Mouse (Mus musculus): ENCODE measurements around the gene Mrps14. TPM values are rescaled to one million over a fixed set of nuclear protein-coding genes. Genes with fewer than 3 reads are reported as not detected.

Gene Mrps14
- polyA plus RNA-seq, 1 experiment from 2014 or later: 224 TPM

DNA sequence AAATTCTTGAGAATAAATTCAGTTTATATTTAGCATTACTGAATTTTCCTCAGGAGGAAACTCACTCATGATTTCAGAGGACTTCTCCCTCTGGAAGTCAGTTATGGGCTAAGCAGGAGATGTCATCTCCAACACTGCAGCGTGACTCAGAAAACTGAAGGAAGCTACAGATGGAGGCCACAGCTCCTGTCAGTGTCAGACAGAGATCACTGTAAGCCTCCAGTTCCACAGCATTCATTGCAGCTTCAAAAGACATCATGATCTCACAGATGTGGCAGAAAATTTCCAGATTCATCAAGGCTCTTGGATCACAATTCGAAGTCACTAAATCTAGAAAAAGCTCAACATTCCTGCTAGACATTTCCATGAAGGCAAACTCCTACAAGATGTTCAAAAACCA, 43.0 kb downstream of the Mrps14 start:
- Histone ChIP-seq H3K27me3 (replicated peaks; ENCODE audit: control insufficient read depth, insufficient read depth, low read length) (no peaks in the 10 kb centered on the region), H3K4me3 (ENCODE audit: low read depth, low read length) (no peak overlapping the region), H3K36me3 (ENCODE audit: control insufficient read depth, insufficient read depth, low read length) (0 out of 2 replicates have a peak, but pooled peaks cover 2% of the 10 kb centered on the region), H3K27ac (ENCODE audit: low read depth, low read length) (no peak overlapping the region), H3K9ac (ENCODE audit: low read length) (no peak overlapping the region), H3K9me3 (replicated peaks; ENCODE audit: control insufficient read depth, low read length) (no peaks in the 10 kb centered on the region), H3K4me2 (ENCODE audit: low read length) (no peak overlapping the region), H3K4me1 (ENCODE audit: control insufficient read depth, insufficient read depth, low read length) (no peaks in the 10 kb centered on the region)
- ATAC-seq (no peak), DNase-seq (ENCODE audit: low spot score) (no peak)
- 95% methylated on average over 2 of the region's 2 CpGs for WGBS

DNA sequence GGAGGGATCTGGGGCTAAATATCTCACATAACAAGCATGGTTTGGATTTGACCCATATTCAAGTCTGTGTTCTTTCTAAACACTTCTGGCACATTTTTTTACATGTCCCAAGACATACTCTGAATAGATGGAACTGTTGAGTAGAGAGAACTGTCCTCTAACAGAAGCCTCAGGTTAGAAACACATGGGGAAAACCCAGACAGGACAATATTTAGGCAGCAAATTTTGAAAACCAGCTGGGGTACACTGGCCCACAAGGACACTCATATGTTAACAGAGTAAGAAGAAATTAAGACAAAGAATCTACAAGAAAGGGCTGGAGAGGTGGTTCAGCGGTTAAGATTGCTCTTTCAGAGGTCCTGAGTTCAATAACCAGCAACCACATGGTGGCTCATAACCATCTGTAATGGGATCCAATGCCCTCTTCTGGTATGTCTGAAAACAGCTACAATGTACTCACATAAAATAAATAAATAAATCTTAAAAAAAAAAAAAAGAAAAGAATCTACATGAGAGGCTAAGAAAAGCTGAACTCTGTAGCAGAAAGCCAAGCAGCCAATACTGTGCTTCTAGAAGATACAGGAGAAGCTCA, 43.9 kb downstream of the Mrps14 start:
- no peak overlapping the region for H3K4me2 ChIP-seq (ENCODE audit: low read length)
- H3K4me3 ChIP-seq (ENCODE audit: low read depth, low read length): no peak overlapping the region
- no peaks in the 10 kb centered on the region for H3K4me1 ChIP-seq (ENCODE audit: control insufficient read depth, insufficient read depth, low read length)
- H3K9me3 ChIP-seq (replicated peaks; ENCODE audit: control insufficient read depth, low read length): no peaks in the 10 kb centered on the region
- 97% methylated on average over 1 of the region's 1 CpGs for WGBS
- H3K27me3 ChIP-seq (replicated peaks; ENCODE audit: control insufficient read depth, insufficient read depth, low read length): no peaks in the 10 kb centered on the region
- no peak overlapping the region for H3K27ac ChIP-seq (ENCODE audit: low read depth, low read length)
- H3K9ac ChIP-seq (ENCODE audit: low read length): no peak overlapping the region
- DNase-seq (ENCODE audit: low spot score): no peak
- ATAC-seq: no peak
- H3K36me3 ChIP-seq (ENCODE audit: control insufficient read depth, insufficient read depth, low read length): 0 out of 2 replicates have a peak, but pooled peaks cover 2% of the 10 kb centered on the region

DNA sequence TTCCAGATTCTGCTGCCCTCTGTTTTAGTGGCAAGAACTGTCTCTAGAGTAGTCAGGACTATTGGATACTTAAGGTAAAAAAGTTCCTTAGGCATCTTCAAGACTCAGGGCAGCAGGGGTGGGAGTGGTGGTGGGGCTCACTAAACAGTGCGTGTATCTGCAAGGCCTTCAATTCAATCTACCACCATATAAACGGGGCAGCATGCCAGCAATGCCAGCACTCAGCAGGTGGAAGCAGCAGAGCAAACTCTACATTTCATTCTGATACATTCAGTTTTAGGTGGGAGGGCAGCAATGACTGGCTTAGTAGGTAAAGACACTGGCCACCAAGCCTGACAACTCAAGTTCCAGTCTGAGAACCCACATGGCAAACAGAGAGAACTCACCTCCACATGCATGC, 45.1 kb downstream of the Mrps14 start:
- H3K4me1 ChIP-seq (ENCODE audit: control insufficient read depth, insufficient read depth, low read length): no peaks in the 10 kb centered on the region
- ATAC-seq (no peak), DNase-seq (ENCODE audit: low spot score) (no peak)
- 0 out of 2 replicates have a peak, but pooled peaks cover 2% of the 10 kb centered on the region for H3K36me3 ChIP-seq (ENCODE audit: control insufficient read depth, insufficient read depth, low read length)
- H3K4me2 ChIP-seq (ENCODE audit: low read length): no peak overlapping the region
- H3K27me3 ChIP-seq (replicated peaks; ENCODE audit: control insufficient read depth, insufficient read depth, low read length): no peaks in the 10 kb centered on the region
- no peak overlapping the region for H3K4me3 ChIP-seq (ENCODE audit: low read depth, low read length)
- H3K9ac ChIP-seq (ENCODE audit: low read length): no peak overlapping the region
- WGBS: 89% methylated on average over 2 of the region's 2 CpGs
- no peaks in the 10 kb centered on the region for H3K9me3 ChIP-seq (replicated peaks; ENCODE audit: control insufficient read depth, low read length)
- H3K27ac ChIP-seq (ENCODE audit: low read depth, low read length): no peak overlapping the region

DNA sequence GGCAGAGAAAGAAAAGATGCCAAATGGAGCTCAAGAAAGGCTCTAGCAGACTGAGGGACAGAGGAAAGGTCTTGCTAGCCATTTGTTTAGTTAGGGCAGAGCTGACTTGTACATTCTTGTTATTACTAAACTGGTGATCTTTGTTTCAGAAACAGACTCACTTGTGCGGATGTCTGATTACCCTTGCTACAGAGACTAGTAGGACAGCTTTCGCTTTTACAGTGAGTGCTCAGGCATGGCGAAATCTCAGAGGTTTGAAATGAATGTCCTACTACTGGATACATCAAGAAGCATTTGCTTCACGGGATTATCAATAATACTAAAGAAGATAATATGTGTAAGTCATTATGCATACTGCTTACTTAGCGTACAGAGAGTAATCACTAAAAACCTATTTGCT, 49.7 kb downstream of the Mrps14 start:
- Histone ChIP-seq H3K27ac (ENCODE audit: low read depth, low read length) (no peak overlapping the region), H3K36me3 (ENCODE audit: control insufficient read depth, insufficient read depth, low read length) (0 out of 2 replicates have a peak, but pooled peaks cover 2% of the 10 kb centered on the region), H3K4me2 (ENCODE audit: low read length) (no peak overlapping the region), H3K27me3 (replicated peaks; ENCODE audit: control insufficient read depth, insufficient read depth, low read length) (no peaks in the 10 kb centered on the region), H3K9me3 (replicated peaks; ENCODE audit: control insufficient read depth, low read length) (no peaks in the 10 kb centered on the region), H3K4me3 (ENCODE audit: low read depth, low read length) (no peak overlapping the region), H3K9ac (ENCODE audit: low read length) (no peak overlapping the region), H3K4me1 (ENCODE audit: control insufficient read depth, insufficient read depth, low read length) (no peaks in the 10 kb centered on the region)
- WGBS: 88% methylated on average over 5 of the region's 5 CpGs
- ATAC-seq (no peak), DNase-seq (ENCODE audit: low spot score) (no peak)

DNA sequence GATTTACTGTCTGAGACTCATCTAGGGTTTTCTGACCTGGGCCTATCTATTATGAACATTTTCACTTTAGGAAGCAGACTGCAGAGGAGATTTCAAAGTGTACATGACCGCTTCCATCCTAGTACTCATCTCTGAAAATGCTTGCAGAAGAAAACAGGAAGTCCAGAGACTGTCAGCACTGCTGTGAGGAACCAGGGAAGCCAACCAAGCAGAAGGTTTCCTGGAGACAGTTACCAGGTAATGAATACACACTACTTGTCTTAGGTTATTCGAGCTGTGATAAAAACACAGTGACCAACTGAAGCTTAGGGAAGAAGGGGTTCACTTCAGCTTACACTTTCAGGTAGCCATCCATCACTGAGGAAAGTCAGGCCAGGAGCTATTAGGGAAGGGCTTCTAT, 50.9 kb downstream of the Mrps14 start:
- 86% methylated on average over 2 of the region's 2 CpGs for WGBS
- Histone ChIP-seq H3K4me2 (ENCODE audit: low read length) (no peak overlapping the region), H3K27me3 (replicated peaks; ENCODE audit: control insufficient read depth, insufficient read depth, low read length) (no peaks in the 10 kb centered on the region), H3K36me3 (ENCODE audit: control insufficient read depth, insufficient read depth, low read length) (no peaks in the 10 kb centered on the region), H3K27ac (ENCODE audit: low read depth, low read length) (no peak overlapping the region), H3K4me3 (ENCODE audit: low read depth, low read length) (no peak overlapping the region), H3K9ac (ENCODE audit: low read length) (no peak overlapping the region), H3K4me1 (ENCODE audit: control insufficient read depth, insufficient read depth, low read length) (no peaks in the 10 kb centered on the region), H3K9me3 (replicated peaks; ENCODE audit: control insufficient read depth, low read length) (no peaks in the 10 kb centered on the region)
- ATAC-seq: no peak
- DNase-seq (ENCODE audit: low spot score): no peak

DNA sequence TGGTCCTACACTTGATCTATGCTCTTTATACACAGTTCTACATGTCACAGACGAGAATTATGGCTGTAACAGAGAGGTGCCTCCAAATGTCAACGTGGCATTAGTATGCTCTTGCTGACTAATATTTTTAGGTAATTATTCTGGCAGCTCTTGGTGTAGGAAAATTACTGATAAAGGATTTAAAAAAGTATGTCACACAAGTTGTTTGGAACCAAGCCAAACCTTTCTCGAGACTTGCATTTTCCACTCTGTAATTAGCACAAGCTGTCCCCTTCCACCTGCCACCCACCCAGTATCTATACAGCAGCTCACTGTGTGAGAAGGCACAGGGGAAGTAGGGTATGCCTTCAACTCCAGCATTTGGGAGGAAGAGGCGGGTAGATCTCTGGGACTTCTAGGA, 51.8 kb downstream of the Mrps14 start:
- WGBS: 60% methylated on average over 4 of the region's 4 CpGs
- Histone ChIP-seq H3K9me3 (replicated peaks; ENCODE audit: control insufficient read depth, low read length) (no peaks in the 10 kb centered on the region), H3K27me3 (replicated peaks; ENCODE audit: control insufficient read depth, insufficient read depth, low read length) (no peaks in the 10 kb centered on the region), H3K4me3 (ENCODE audit: low read depth, low read length) (no peak overlapping the region), H3K4me2 (ENCODE audit: low read length) (no peak overlapping the region), H3K4me1 (ENCODE audit: control insufficient read depth, insufficient read depth, low read length) (no peaks in the 10 kb centered on the region), H3K9ac (ENCODE audit: low read length) (no peak overlapping the region), H3K27ac (ENCODE audit: low read depth, low read length) (no peak overlapping the region), H3K36me3 (ENCODE audit: control insufficient read depth, insufficient read depth, low read length) (no peaks in the 10 kb centered on the region)
- ATAC-seq: peak; percentile 61; the same call in 1 of the 2 replicates
- DNase-seq (ENCODE audit: low spot score): peak; percentile 70

DNA sequence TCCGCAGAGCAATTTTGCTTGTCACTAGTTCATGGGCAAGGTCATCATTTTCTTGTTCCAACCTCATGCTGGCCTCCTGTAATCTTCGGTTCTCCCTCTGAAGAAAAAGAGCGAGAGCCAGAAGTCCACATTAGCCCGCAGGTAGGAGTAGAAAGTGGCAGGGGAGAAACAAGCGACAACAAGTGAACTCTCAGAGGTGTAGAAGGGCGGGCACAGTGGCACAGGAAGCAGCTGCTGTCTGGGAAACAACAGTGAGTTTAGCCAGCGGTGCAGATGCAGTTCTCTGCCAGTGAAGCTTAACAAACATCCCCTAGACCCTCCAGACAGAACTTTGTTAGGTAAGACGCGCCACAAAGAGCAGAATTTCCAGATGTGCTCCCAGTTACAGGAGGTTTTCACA, 52.5 kb downstream of the Mrps14 start:
- Histone ChIP-seq H3K36me3 (ENCODE audit: control insufficient read depth, insufficient read depth, low read length) (no peaks in the 10 kb centered on the region), H3K27ac (ENCODE audit: low read depth, low read length) (no peak overlapping the region), H3K4me1 (ENCODE audit: control insufficient read depth, insufficient read depth, low read length) (no peaks in the 10 kb centered on the region), H3K27me3 (replicated peaks; ENCODE audit: control insufficient read depth, insufficient read depth, low read length) (no peaks in the 10 kb centered on the region), H3K9me3 (replicated peaks; ENCODE audit: control insufficient read depth, low read length) (no peaks in the 10 kb centered on the region), H3K4me3 (ENCODE audit: low read depth, low read length) (no peak overlapping the region), H3K9ac (ENCODE audit: low read length) (no peak overlapping the region), H3K4me2 (ENCODE audit: low read length) (no peak overlapping the region)
- no peak for ATAC-seq
- DNase-seq (ENCODE audit: low spot score): no peak
- 84% methylated on average over 9 of the region's 9 CpGs for WGBS

DNA sequence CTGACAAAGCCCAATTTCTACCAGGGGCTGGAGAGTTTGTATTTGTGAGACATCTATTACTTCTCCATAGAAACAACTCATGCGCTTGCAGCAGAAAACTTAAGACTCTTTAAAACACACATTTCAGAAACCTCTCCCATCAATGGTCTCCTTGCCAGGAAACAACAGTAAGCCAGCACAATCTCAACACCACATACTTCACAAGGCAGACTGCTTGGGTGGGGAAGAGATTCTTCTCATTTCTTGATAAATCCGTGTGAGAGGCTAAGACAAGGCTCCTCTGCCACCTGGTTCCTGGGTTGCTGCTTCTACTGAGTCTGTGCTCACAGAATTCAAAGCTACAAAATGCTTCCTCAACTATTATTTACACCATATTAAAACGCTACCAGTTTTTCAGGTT, 54.8 kb downstream of the Mrps14 start:
- no peak for ATAC-seq
- 85% methylated on average over 3 of the region's 3 CpGs for WGBS

DNA sequence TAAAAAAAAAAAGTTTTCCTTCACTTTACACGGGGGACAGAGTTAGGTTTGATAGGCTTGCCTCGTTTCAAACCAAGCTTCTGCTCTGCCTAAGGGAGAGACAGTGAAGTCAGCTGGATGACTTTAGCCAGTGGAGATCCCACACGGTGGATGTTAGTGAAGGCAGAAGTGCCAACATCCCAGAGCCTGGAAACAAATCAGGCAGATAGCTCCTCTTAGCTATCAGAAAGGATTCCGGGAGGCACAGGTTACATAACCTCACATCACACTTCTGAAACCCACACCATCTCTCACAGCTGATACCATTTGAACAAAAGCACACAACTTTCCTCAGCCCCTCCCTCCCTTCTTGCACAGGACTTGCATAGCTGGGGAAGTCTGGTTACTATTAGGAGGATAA, 55.8 kb downstream of the Mrps14 start:
- H3K27ac ChIP-seq (ENCODE audit: low read depth, low read length): no peak overlapping the region
- H3K36me3 ChIP-seq (ENCODE audit: control insufficient read depth, insufficient read depth, low read length): peaks cover 5% of the 10 kb centered on the region; the same call in 1 of the 2 replicates
- DNase-seq (ENCODE audit: low spot score) (no peak), ATAC-seq (no peak)
- H3K27me3 ChIP-seq (replicated peaks; ENCODE audit: control insufficient read depth, insufficient read depth, low read length): no peaks in the 10 kb centered on the region
- no peaks in the 10 kb centered on the region for H3K9me3 ChIP-seq (replicated peaks; ENCODE audit: control insufficient read depth, low read length)
- no peak overlapping the region for H3K4me3 ChIP-seq (ENCODE audit: low read depth, low read length)
- H3K4me2 ChIP-seq (ENCODE audit: low read length): no peak overlapping the region
- 78% methylated on average over 4 of the region's 4 CpGs for WGBS
- no peaks in the 10 kb centered on the region for H3K4me1 ChIP-seq (ENCODE audit: control insufficient read depth, insufficient read depth, low read length)
- H3K9ac ChIP-seq (ENCODE audit: low read length): no peak overlapping the region

More for the DNA sequence above, 54.8 kb downstream of the Mrps14 start:
- H3K4me2 ChIP-seq (ENCODE audit: low read length): no peak overlapping the region
- no peaks in the 10 kb centered on the region for H3K4me1 ChIP-seq (ENCODE audit: control insufficient read depth, insufficient read depth, low read length)
- H3K4me3 ChIP-seq (ENCODE audit: low read depth, low read length): no peak overlapping the region
- no peaks in the 10 kb centered on the region for H3K27me3 ChIP-seq (replicated peaks; ENCODE audit: control insufficient read depth, insufficient read depth, low read length)
- no peak overlapping the region for H3K27ac ChIP-seq (ENCODE audit: low read depth, low read length)
- H3K9me3 ChIP-seq (replicated peaks; ENCODE audit: control insufficient read depth, low read length): no peaks in the 10 kb centered on the region
- H3K9ac ChIP-seq (ENCODE audit: low read length): no peak overlapping the region
- H3K36me3 ChIP-seq (ENCODE audit: control insufficient read depth, insufficient read depth, low read length): no peaks in the 10 kb centered on the region
- no peak for DNase-seq (ENCODE audit: low spot score)
